Mouse (Mus musculus) forebrain, embryonic 15.5 days (tissue): ENCODE measurements around the gene Aimp1. TPM values are rescaled to one million over a fixed set of nuclear protein-coding genes. Genes with fewer than 3 reads are reported as not detected.

Source experiments
- ATAC-seq: fragments of 200-750 bp; cut with Nextera tagmentation; replicated peaks from 2 replicates; pipeline ENCODE4 v1.8.0; 2017; ENCODE audit warnings: mild to moderate bottlenecking, moderate TSS enrichment, moderate library complexity
- H3K27ac ChIP-seq: fragments of 300-500 bp; sonication (generic); replicated peaks from 2 replicates; pipeline ENCODE4 v1.5.1; 2015; ENCODE audit warnings: mild to moderate bottlenecking, inconsistent platforms
- H3K27me3 ChIP-seq: fragments of 300-500 bp; sonication (generic); 2 replicates; pipeline ENCODE4 v1.6.1; 2015; ENCODE audit warnings: inconsistent platforms
- H3K36me3 ChIP-seq: fragments of 300-500 bp; sonication (generic); 2 replicates; pipeline ENCODE4 v1.6.1; 2015; ENCODE audit warnings: mild to moderate bottlenecking, inconsistent platforms
- H3K4me1 ChIP-seq: fragments of 300-500 bp; sonication (generic); 2 replicates; pipeline ENCODE4 v1.6.1; 2015; ENCODE audit warnings: inconsistent platforms
- H3K4me2 ChIP-seq: fragments of 300-500 bp; sonication (generic); replicated peaks from 2 replicates; pipeline ENCODE4 v1.6.1; 2015; ENCODE audit warnings: mild to moderate bottlenecking, inconsistent platforms
- H3K4me3 ChIP-seq: fragments of 300-500 bp; sonication (generic); 2 replicates; pipeline ENCODE4 v1.5.1; 2015; ENCODE audit warnings: mild to moderate bottlenecking, inconsistent platforms
- H3K9ac ChIP-seq: fragments of 300-500 bp; sonication (generic); replicated peaks from 2 replicates; pipeline ENCODE4 v1.6.1; 2015; ENCODE audit warnings: mild to moderate bottlenecking, inconsistent platforms
- H3K9me3 ChIP-seq: fragments of 300-500 bp; sonication (generic); 2 replicates; pipeline ENCODE4 v1.6.1; 2016; ENCODE audit warnings: inconsistent platforms
- WGBS: fragments of 180-500 bp; shearing (Covaris S2); methylation state at CpG from one replicate; pipeline ENCODE4 v1.1.7; 2015; ENCODE audit warnings: mixed read lengths; 5-methylcytosine and 5-hydroxymethylcytosine counted together
- polyA plus RNA-seq: library from polyadenylated mRNA; unstranded; fragments of >200 nt; fragmentation: Nextera tagmentation; extraction: Ambion mirVana; gene quantifications from 2 replicates; pipeline ENCODE4 v1.2.1, GENCODE M21; 2015

Gene Aimp1
- polyA plus RNA-seq = 60.8 and 64.1 TPM in 2 replicates

GRCm38 (mm10) chr3:132684231-132684928, at the start of gene Aimp1:
Gene Aimp1, minus strand, starts transcription at chr3:132684370.
- Histone ChIP-seq H3K4me2 (peak within 1 kb of the TSS; percentile 65), H3K9ac (peak within 1 kb of the TSS; percentile 79), H3K36me3 (peaks cover 8% of the 10 kb centered on the region; the same call in 1 of the 2 replicates), H3K27ac (peak within 1 kb of the TSS; percentile 86), H3K4me1 (peaks cover 20% of the 10 kb centered on the region), H3K9me3 (no peaks in the 10 kb centered on the region), H3K4me3 (peak within 1 kb of the TSS; percentile 67), H3K27me3 (no peaks in the 10 kb centered on the region)
- ATAC-seq = no peak
- WGBS = 2% methylated on average over 27 of the region's 27 CpGs

DNA sequence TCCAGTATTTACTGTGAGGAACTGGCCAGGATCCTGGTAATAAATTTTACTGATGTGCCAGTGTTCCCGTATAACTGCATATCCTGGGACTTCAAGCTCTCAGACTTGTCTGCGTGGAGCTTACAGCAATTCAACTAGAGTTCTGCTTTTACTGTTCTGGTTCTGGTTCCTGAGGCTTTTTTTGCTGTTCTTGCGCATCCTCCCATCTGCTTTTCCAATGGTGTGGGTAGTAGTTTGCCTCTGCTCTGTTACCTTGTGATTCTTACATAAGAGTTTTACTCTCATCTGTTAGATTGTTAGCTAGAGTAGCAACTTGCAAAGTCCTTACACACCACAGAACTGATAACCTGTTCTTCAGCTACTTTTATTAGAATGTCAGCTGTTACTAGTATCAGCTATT, 40.2 kb upstream of the Aimp1 start:
- 95% methylated on average over 3 of the region's 3 CpGs for WGBS
- Histone ChIP-seq H3K4me2 (no peak overlapping the region), H3K27ac (no peak overlapping the region), H3K9me3 (no peaks in the 10 kb centered on the region), H3K4me1 (no peaks in the 10 kb centered on the region), H3K4me3 (no peak overlapping the region), H3K36me3 (peaks cover 36% of the 10 kb centered on the region), H3K27me3 (no peaks in the 10 kb centered on the region), H3K9ac (no peak overlapping the region)
- no peak for ATAC-seq

- WGBS = over 99% methylated on average over 4 of the region's 4 CpGs
- H3K27ac ChIP-seq = no peak overlapping the region
- no peak overlapping the region for H3K4me3 ChIP-seq
- H3K9ac ChIP-seq = no peak overlapping the region
- H3K4me2 ChIP-seq = no peak overlapping the region
- no peak for ATAC-seq
- peaks cover 14% of the 10 kb centered on the region for H3K36me3 ChIP-seq
- H3K9me3 ChIP-seq = no peaks in the 10 kb centered on the region
- no peaks in the 10 kb centered on the region for H3K4me1 ChIP-seq
- no peaks in the 10 kb centered on the region for H3K27me3 ChIP-seq
These were observed 33.1 kb upstream of the Aimp1 start for GRCm38 (mm10) chr3:132717316-132717715.

- H3K9me3 ChIP-seq = no peaks in the 10 kb centered on the region
- no peak overlapping the region for H3K4me2 ChIP-seq
- H3K27ac ChIP-seq = no peak overlapping the region
- no peaks in the 10 kb centered on the region for H3K27me3 ChIP-seq
- no peak for ATAC-seq
- 84% methylated on average over 5 of the region's 5 CpGs for WGBS
- no peak overlapping the region for H3K4me3 ChIP-seq
- H3K9ac ChIP-seq = no peak overlapping the region
- H3K36me3 ChIP-seq = 0 out of 2 replicates have a peak, but pooled peaks cover 2% of the 10 kb centered on the region
- H3K4me1 ChIP-seq = no peaks in the 10 kb centered on the region
These were observed 29.7 kb upstream of the Aimp1 start for GRCm38 (mm10) chr3:132713913-132714312.

- no peaks in the 10 kb centered on the region for H3K4me1 ChIP-seq
- no peak overlapping the region for H3K9ac ChIP-seq
- H3K4me3 ChIP-seq = no peak overlapping the region
- ATAC-seq = no peak
- no peak overlapping the region for H3K4me2 ChIP-seq
- no peaks in the 10 kb centered on the region for H3K9me3 ChIP-seq
- no peaks in the 10 kb centered on the region for H3K27me3 ChIP-seq
- 75% methylated on average over 4 of the region's 4 CpGs for WGBS
- 0 out of 2 replicates have a peak, but pooled peaks cover 2% of the 10 kb centered on the region for H3K36me3 ChIP-seq
- H3K27ac ChIP-seq = no peak overlapping the region
These were observed 22.8 kb upstream of the Aimp1 start for GRCm38 (mm10) chr3:132706977-132707376.

- Histone ChIP-seq H3K9ac (no peak overlapping the region), H3K9me3 (no peaks in the 10 kb centered on the region), H3K4me3 (no peak overlapping the region), H3K4me1 (no peaks in the 10 kb centered on the region), H3K27me3 (no peaks in the 10 kb centered on the region), H3K27ac (no peak overlapping the region), H3K36me3 (peaks cover 5% of the 10 kb centered on the region; the same call in 1 of the 2 replicates), H3K4me2 (no peak overlapping the region)
- no peak for ATAC-seq
- WGBS = 88% methylated on average over 3 of the region's 3 CpGs
These were observed 20.0 kb upstream of the Aimp1 start for GRCm38 (mm10) chr3:132704216-132704615.

GRCm38 (mm10) chr3:132701368-132701767, 17.2 kb upstream of the Aimp1 start:
- no peak overlapping the region for H3K4me2 ChIP-seq
- no peak overlapping the region for H3K4me3 ChIP-seq
- H3K9ac ChIP-seq = no peak overlapping the region
- peak; percentile 77 for ATAC-seq
- no peaks in the 10 kb centered on the region for H3K9me3 ChIP-seq
- H3K4me1 ChIP-seq = no peaks in the 10 kb centered on the region
- 73% methylated on average over 3 of the region's 3 CpGs for WGBS
- peaks cover 5% of the 10 kb centered on the region; the same call in 1 of the 2 replicates for H3K36me3 ChIP-seq
- no peaks in the 10 kb centered on the region for H3K27me3 ChIP-seq
- no peak overlapping the region for H3K27ac ChIP-seq

GRCm38 (mm10) chr3:132683447-132684230, 531 bp downstream of the Aimp1 start, which contains the start of gene Tbck:
Gene Tbck, plus strand, starts transcription at chr3:132684144.
- peak within 1 kb of the TSS; percentile 86 for H3K27ac ChIP-seq
- peak; percentile 97 for ATAC-seq
- 0 out of 2 replicates have a peak, but pooled peaks cover 5% of the 10 kb centered on the region for H3K36me3 ChIP-seq
- peak within 1 kb of the TSS; percentile 65 for H3K4me2 ChIP-seq
- peak within 1 kb of the TSS; percentile 79 for H3K9ac ChIP-seq
- WGBS = under 1% methylated on average over 39 of the region's 42 CpGs
- no peaks in the 10 kb centered on the region for H3K9me3 ChIP-seq
- peaks cover 20% of the 10 kb centered on the region for H3K4me1 ChIP-seq
- H3K27me3 ChIP-seq = no peaks in the 10 kb centered on the region
- peak within 1 kb of the TSS; percentile 67 for H3K4me3 ChIP-seq

GRCm38 (mm10) chr3:132677494-132677893, 6.7 kb downstream of the Aimp1 start:
- H3K27ac ChIP-seq = no peak overlapping the region
- H3K9ac ChIP-seq = no peak overlapping the region
- 91% methylated on average over 2 of the region's 2 CpGs for WGBS
- peaks cover 22% of the 10 kb centered on the region for H3K36me3 ChIP-seq
- H3K4me1 ChIP-seq = peaks cover 1% of the 10 kb centered on the region
- ATAC-seq = no peak
- H3K9me3 ChIP-seq = no peaks in the 10 kb centered on the region
- no peak overlapping the region for H3K4me3 ChIP-seq
- H3K27me3 ChIP-seq = no peaks in the 10 kb centered on the region
- no peak overlapping the region for H3K4me2 ChIP-seq

DNA sequence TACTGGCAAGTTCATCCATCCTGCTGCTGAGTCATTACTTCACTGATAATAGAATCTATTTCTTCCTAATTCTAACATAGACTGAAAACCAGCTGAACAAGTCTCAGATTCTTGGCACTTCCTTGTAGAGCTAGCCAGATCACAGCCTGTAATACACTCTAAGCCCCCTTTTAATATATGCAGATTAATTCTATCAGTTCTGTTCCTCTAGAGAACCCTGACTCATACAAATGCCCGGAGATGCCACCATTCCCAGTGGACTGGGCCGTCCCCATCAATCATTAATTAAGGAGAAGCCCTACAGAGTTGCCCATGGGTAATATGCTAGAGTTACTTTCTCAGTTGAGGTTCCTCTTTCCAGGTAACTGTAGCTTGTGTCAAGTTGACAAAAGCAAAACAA, 28.2 kb downstream of the Aimp1 start:
- Histone ChIP-seq H3K9me3 (no peaks in the 10 kb centered on the region), H3K27me3 (no peaks in the 10 kb centered on the region), H3K4me1 (no peaks in the 10 kb centered on the region), H3K27ac (no peak overlapping the region), H3K4me2 (no peak overlapping the region), H3K9ac (no peak overlapping the region), H3K4me3 (no peak overlapping the region), H3K36me3 (peaks cover 21% of the 10 kb centered on the region)
- ATAC-seq = no peak
- WGBS = 75% methylated on average over 2 of the region's 2 CpGs

DNA sequence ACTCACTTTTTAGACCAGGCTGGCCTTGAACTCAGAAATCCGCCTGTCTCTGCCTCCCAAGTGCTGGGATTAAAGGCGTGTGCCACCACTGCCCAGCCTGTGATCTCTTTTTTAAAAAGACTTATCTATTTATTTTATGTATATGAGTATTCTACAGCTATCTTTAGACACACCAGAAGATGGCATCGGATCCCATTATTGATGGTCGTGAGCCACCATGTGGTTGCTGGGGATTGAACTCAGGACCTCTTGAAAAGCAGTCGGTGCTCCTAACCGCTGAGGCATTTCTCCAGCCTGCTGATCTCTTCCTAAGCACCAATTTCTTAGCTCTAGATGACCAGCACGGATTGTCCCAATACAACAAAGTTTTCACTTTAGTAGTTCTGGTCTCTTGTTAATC, 30.2 kb downstream of the Aimp1 start:
- H3K4me2 ChIP-seq = no peak overlapping the region
- H3K27me3 ChIP-seq = no peaks in the 10 kb centered on the region
- WGBS = 83% methylated on average over 7 of the region's 7 CpGs
- 0 out of 2 replicates have a peak, but pooled peaks cover 9% of the 10 kb centered on the region for H3K4me1 ChIP-seq
- no peak for ATAC-seq
- H3K4me3 ChIP-seq = no peak overlapping the region
- H3K36me3 ChIP-seq = peaks cover 6% of the 10 kb centered on the region
- no peaks in the 10 kb centered on the region for H3K9me3 ChIP-seq
- H3K27ac ChIP-seq = no peak overlapping the region
- H3K9ac ChIP-seq = no peak overlapping the region

- no peak overlapping the region for H3K4me2 ChIP-seq
- H3K27ac ChIP-seq = no peak overlapping the region
- no peak overlapping the region for H3K9ac ChIP-seq
- no peaks in the 10 kb centered on the region for H3K36me3 ChIP-seq
- WGBS = 72% methylated on average over 3 of the region's 3 CpGs
- no peak overlapping the region for H3K4me3 ChIP-seq
- H3K9me3 ChIP-seq = no peaks in the 10 kb centered on the region
- no peak for ATAC-seq
- H3K4me1 ChIP-seq = 0 out of 2 replicates have a peak, but pooled peaks cover 9% of the 10 kb centered on the region
- no peaks in the 10 kb centered on the region for H3K27me3 ChIP-seq
These were observed 32.4 kb downstream of the Aimp1 start for GRCm38 (mm10) chr3:132651776-132652175.
